Mouse (Mus musculus): Measurements from ENCODE around the gene Akt3. TPM values are rescaled to one million over a fixed set of nuclear protein-coding genes. Genes with fewer than 3 reads are reported as not detected.

Akt3 gene
- total RNA-seq, 2 experiments from 2014 or later, result 20.4 to 23.8 TPM

GRCm38 (mm10) chr1:177191623-177192022, 66.4 kb downstream of the Akt3 start:
- no peak for DNase-seq (ENCODE audit: low spot score)
- intact Hi-C loops (cut with DNase I), result loop anchor here (5.0 kb wide), 2 partner anchors 491 to 511 kb away; no protein-coding TSS in a partner anchor

GRCm38 (mm10) chr1:177190358-177190757, 67.6 kb downstream of the Akt3 start:
- intact Hi-C loops (cut with DNase I), result loop anchor here (5.0 kb wide), 2 partner anchors 492 to 512 kb away; no protein-coding TSS in a partner anchor
- no peak for DNase-seq (ENCODE audit: low spot score)

DNA sequence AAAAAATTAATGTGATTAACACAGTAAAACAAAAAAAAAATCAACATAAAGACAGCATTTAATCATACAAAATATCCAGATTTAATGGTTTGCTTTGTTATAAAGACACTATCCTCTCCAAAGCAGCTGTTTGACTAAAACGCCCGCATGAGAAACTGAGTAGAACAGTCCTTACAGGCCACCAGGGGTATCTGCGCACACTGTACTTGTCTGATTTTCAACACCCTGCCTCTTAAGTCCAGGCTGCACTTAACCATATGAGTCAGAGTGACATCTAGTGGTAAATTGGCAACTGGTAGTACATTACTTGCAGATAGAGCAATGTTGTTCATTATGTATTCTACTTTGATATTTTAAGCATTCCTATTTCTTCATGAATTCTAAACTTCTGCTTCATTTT, 69.3 kb downstream of the Akt3 start:
- intact Hi-C loops (cut with DNase I), result loop anchor here (1.0 to 10.0 kb wide), 2 partner anchors 144 to 311 kb away; no protein-coding TSS in a partner anchor
- no peak for DNase-seq (ENCODE audit: low spot score)

GRCm38 (mm10) chr1:177186751-177187150, 71.3 kb downstream of the Akt3 start:
- intact Hi-C loops (cut with DNase I), result loop anchor here (10.0 kb wide), 1 partner anchor 142 kb away; no protein-coding TSS in a partner anchor
- no peak for DNase-seq (ENCODE audit: low spot score)

DNA sequence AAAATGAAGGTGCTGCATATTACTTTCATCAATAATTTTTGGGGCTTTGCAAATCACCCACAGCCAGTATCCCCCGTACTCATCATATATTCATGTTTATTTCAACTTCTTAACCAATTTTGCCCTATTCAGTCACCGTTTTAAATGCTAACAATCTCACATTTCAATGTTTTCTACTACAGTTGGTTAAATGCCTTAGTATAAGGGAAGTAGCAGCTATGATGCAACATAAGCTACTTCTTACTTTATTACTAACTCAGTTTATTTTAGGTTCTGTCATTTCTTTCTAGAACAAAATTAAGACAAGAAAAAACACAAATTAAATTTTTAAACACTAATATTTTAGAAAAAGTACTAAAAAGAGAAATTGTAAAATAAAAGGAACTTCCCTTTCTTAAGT, 78.4 kb downstream of the Akt3 start:
- DNase-seq (ENCODE audit: low spot score), result no peak
- intact Hi-C loops (cut with DNase I), result loop anchor here (10.0 kb wide), 1 partner anchor 135 kb away; no protein-coding TSS in a partner anchor

DNA sequence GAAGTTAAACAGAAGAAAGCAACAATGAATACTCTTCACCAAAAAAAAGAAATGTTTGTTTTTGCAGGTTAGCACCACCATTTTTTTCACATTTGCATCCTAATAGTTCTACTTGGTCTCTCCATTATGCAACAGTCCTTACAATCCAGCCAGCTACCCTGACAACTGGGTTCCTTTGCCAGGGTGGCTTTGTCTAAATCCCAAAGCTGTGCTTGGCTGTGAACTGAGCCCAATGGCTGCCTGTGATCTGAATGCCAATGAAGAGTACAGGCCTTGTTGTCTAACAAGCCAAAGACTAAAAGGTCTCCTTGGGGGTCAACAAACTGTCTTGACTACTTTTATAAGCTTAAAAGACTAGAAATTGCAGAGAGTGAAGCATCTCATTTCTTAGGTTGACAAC, 82.6 kb downstream of the Akt3 start:
- intact Hi-C loops (cut with DNase I), result no loop called here
- no peak for DNase-seq (ENCODE audit: low spot score)

DNA sequence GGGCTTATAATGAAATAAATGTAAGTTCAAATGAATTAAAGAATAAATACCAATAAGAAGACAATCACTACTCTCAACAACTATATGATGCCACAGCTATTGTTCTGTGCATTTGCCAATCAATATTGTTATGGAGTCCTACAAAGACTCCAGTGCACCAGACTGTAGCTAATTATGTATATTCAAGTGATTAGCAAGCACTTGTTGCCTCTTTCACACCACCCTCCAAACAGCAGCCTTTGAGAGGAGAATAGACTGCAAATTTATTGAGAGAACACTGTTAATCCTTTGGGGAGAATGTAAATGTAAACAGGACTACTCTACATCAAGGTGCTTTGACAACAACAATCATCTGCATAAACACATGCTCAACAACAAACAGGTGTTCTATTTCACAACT, 86.7 kb downstream of the Akt3 start:
- no peak for DNase-seq (ENCODE audit: low spot score)
- intact Hi-C loops (cut with DNase I), result no loop called here

DNA sequence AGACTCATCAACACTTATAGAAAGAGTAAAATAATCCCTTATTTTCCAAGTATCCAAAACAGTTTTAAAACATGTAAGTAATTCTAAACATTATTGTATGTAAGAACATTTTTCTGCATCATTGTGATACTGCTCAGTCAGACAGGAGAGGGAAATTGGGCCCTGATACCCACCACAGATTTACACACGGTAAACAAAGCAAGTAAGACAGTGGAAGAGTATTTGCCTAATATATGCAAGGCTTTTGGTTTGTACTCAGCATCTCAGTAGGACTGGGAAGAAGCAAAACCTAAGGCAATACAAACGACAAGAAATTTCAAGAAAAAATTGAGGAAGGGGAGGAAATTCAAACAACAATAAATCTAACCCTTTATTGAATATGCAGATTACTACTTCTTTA, 92.2 kb downstream of the Akt3 start:
- intact Hi-C loops (cut with DNase I), result no loop called here
- DNase-seq (ENCODE audit: low spot score), result no peak

DNA sequence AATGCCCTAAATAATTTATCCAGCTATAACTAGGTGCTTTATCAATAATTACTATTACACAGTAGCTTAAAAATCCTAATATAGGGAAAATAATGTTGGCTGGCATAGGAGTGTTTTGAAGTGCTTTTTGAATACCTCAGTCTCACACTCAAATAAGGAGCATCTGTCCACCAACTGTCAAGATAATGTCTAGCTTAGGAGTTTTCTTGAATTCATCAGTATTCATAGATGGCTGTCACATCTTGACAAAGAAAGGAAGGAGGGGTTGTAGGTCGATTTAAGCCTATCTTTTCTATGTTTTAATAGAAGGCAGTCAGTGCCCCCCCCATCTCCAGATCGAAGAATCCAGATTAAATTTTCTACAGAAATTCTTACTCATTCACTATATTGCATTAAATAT, 92.7 kb downstream of the Akt3 start:
- intact Hi-C loops (cut with DNase I), result no loop called here
- DNase-seq (ENCODE audit: low spot score), result no peak

- intact Hi-C loops (cut with DNase I), result no loop called here
Measured at GRCm38 (mm10) chr1:177150344-177151021, 107.5 kb downstream of the Akt3 start.

DNA sequence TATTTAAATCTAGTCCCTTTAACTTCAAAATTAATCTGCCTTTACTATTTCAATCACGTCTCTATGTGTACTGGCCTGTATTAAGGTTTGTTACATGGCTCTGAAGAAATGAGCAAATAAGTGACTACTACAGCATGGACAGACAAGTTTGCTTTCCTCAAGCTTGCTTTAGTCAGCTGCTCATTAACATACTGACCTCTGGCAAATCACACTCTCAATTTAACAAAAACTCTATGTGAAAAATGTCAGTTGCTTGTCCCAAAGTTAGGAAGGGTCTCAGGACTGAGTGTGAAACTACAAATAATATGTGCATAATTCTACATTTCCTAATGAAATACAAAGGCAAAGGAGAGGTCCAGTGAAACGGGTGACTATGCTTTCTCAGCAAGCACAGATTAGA, 109.3 kb downstream of the Akt3 start:
- intact Hi-C loops (cut with DNase I), result no loop called here
- DNase-seq (ENCODE audit: low spot score), result no peak

More at GRCm38 (mm10) chr1:177150344-177151021, 107.5 kb downstream of the Akt3 start:
- no peak for DNase-seq (ENCODE audit: low spot score)

GRCm38 (mm10) chr1:177141468-177141867, 116.5 kb downstream of the Akt3 start:
- no peak for DNase-seq (ENCODE audit: low spot score)
- intact Hi-C loops (cut with DNase I), result no loop called here

DNA sequence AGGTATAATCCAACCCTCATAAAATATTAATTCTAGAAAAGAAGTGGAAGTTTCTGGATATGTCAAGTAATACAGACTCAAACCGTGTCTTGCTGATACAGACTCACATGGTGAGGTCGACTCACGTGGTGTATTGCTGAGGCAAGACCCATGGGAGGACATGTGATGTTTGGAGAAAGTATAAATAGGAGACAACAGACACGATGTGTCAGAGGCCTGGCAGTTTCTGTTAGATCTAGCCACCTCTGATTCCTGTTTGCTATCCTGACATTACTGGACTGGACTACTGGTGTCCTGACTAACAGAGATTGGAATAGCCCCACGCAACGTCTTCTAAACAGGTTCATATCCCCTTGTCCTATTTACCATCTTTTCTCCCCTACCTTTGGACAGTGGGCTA, 118.4 kb downstream of the Akt3 start:
- DNase-seq (ENCODE audit: low spot score), result no peak

DNA sequence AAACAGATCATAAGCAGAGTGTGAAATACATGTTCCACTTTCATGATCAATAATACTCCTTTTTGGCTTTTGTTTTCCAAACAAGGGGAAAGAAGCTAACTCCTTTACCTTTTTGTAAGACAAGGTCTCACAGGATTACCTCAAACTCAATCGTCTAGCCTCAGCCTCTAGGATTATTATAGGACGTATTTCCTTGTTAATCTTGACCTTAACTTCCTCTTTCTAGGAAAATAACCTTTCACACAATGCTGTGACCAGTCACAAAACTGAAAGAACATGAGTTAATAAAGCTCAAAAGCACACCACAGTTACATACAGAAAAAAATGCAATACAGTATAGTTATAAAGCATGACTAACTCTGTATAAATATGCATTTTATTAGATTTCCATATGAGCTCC, 126.5 kb downstream of the Akt3 start:
- DNase-seq (ENCODE audit: low spot score), result no peak
- intact Hi-C loops (cut with DNase I), result no loop called here

More for the DNA sequence above, 118.4 kb downstream of the Akt3 start:
- intact Hi-C loops (cut with DNase I), result no loop called here

GRCm38 (mm10) chr1:177126674-177127073, 131.3 kb downstream of the Akt3 start:
- intact Hi-C loops (cut with DNase I), result no loop called here
- DNase-seq (ENCODE audit: low spot score), result no peak

GRCm38 (mm10) chr1:177110665-177111271, 147.2 kb downstream of the Akt3 start:
- no peak for DNase-seq (ENCODE audit: low spot score)
- intact Hi-C loops (cut with DNase I), result no loop called here

GRCm38 (mm10) chr1:177090465-177090864, 167.5 kb downstream of the Akt3 start:
- no peak for DNase-seq (ENCODE audit: low spot score)
- intact Hi-C loops (cut with DNase I), result no loop called here

- intact Hi-C loops (cut with DNase I), result no loop called here
- DNase-seq (ENCODE audit: low spot score), result no peak
Measured at GRCm38 (mm10) chr1:177089515-177089914, 168.5 kb downstream of the Akt3 start.

DNA sequence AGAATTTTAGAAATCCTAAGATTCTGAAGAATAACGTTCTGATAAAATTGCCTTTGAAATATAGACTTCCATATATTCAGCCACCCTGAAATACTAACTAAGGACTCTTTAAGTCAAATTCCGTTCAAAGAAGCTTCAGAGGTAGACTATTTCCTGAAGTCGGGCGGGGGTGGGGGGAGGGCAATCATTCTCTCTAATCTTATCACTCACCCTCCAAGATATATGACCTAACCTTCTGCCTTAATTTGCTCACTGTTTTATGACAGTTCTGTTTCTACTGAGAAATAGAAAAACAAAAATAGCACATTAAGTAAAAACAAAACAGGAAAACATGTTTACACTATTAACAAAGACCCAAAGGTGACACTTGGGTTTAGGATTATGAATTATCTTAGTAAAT, 169.0 kb downstream of the Akt3 start:
- intact Hi-C loops (cut with DNase I), result no loop called here
- no peak for DNase-seq (ENCODE audit: low spot score)

DNA sequence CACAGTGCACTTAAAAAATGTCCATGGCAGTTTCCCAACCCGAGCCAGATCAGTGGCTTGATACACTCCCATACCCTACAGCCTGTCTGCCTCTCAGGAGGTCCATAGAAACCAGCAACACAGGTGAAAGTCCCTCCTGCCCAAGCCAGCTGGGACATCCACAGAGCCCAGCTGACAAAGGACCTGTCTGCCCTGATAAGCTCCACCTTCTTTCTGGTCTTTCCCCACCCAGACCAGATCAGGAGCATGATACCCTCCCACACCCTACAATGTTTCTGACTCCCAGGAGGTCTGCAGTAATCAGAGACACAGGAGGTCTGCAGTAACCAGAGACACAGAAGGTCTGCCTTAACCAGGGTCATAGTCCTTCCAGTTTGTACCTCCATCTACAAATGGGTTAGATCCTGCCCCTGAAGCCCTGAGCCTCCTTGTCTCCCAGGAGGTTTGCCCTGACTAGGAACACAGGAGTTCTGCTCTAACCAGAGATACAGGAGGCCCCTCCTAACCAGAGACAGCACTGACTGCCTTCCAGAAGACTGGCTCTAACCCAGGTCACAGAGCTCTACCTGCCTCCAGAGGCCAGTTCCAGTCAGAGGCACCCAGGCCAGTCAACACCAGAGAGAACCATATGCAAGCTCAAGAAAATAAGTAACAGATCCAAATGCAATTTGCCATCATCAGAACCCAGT, 175.9 kb downstream of the Akt3 start:
- no peak for DNase-seq (ENCODE audit: low spot score)
- intact Hi-C loops (cut with DNase I), result no loop called here

DNA sequence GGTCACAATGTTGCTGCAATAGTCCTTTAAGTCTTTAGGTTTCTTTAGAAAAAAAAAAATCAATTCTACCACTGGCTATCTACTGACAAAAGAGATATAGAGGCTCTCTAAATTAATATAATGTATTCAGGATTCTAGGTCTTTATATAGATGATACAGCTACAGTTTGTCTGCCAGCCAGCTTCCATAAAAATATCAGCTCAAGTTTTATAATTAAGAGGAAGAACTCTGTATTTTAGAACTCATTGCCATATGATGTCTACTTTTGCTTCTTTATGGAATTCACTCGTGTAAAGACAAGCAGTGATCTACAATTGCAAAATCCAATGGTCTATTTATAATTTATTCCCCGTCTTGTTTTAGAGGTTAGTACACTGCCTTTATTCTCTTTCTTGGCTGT, 188.8 kb downstream of the Akt3 start:
- intact Hi-C loops (cut with DNase I), result no loop called here
- no peak for DNase-seq (ENCODE audit: low spot score)

Measured in heart, postnatal 25 days (tissue).